Mouse (Mus musculus): Measurements from ENCODE around the gene Lrmp. TPM values are rescaled to one million over a fixed set of nuclear protein-coding genes. Genes with fewer than 3 reads are reported as not detected.

Lrmp gene
- polyA plus RNA-seq, 1 experiment: 0.04 TPM

DNA sequence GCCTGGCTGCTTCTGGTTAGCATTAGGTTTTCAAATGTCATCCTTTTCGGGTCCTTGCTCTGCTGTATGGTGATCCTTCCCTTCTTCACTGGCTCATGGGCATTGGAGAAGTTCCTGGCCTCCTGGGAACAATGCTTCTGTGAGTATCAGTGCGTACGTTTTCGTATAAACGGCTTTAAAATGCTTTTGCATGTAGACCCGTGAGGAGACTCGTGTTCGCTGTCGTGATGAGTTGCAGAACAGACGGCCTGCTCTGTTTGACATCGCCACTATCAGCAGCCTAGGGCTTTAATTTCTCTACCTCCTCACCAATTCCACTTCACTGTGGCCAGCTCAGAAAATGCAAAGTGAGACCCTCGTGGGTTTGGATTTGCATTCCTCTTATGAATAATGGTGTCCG lies 23.8 kb downstream of the Lrmp start:
- no peaks in the 10 kb centered on the region for H3K79me2 ChIP-seq (ENCODE audit: control insufficient read depth, insufficient read depth)
- H3K27me3 ChIP-seq (ENCODE audit: control insufficient read depth, insufficient read depth, insufficient read length): no peaks in the 10 kb centered on the region
- no peak overlapping the region for H3K4me2 ChIP-seq (ENCODE audit: low read depth)
- H3K4me3 ChIP-seq: no peak overlapping the region
- TF ChIP-seq MYOD1 (IDR thresholded peaks at IDR 0.05; ENCODE audit: control insufficient read depth in 1 of 3, insufficient read length in 2 of 3, low read depth in 2 of 3) (no peak), MAX (IDR thresholded peaks at IDR 0.05; ENCODE audit: low read depth) (no peak), USF1 (IDR thresholded peaks at IDR 0.05; ENCODE audit: low read depth) (no peak)
- no peaks in the 10 kb centered on the region for H3K36me3 ChIP-seq (ENCODE audit: control insufficient read depth, insufficient read depth)
- H3ac ChIP-seq (ENCODE audit: control insufficient read depth, insufficient read length): no peak overlapping the region

DNA sequence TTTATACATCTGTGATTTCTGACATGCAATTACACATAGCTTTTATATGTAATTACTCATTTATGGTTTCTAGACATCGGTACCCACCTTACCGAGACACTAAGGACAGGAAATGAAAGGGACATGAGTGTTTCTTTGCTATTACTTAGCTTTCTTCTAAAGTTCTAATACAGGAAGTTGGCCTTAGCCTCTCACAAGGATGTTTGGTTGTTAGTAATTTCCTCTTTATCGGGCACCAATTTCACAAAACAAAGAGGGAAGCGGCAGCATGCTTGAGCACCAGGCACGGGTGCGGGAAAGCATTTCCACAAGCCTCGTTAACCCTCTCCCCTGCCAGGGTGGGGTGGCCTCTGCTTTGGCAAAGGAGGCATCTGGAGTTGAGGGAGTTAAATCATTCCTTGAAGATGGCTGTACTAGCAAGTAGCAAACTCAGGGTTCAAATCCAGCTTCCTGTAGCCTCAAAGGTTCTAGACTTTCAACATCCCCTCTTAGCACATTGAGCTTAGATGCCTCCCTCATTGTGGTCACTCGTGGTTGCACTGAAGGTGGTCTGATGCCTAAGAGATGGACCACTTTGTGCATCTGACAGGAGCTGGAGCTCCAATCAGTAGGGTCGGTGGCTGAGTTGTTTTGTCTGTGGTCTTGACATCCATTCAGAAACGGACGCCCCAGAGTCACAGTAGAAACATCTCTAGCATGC lies 24.5 kb downstream of the Lrmp start:
- Histone ChIP-seq H3K36me3 (ENCODE audit: control insufficient read depth, insufficient read depth) (no peaks in the 10 kb centered on the region), H3ac (ENCODE audit: control insufficient read depth, insufficient read length) (no peak overlapping the region), H3K4me2 (ENCODE audit: low read depth) (no peak overlapping the region), H3K79me2 (ENCODE audit: control insufficient read depth, insufficient read depth) (no peaks in the 10 kb centered on the region), H3K27me3 (ENCODE audit: control insufficient read depth, insufficient read depth, insufficient read length) (no peaks in the 10 kb centered on the region), H3K4me3 (no peak overlapping the region)
- TF ChIP-seq CEBPB (IDR thresholded peaks at IDR 0.05; ENCODE audit: insufficient read depth, poor library complexity, severe bottlenecking): no peak
- TF ChIP-seq MAX (IDR thresholded peaks at IDR 0.05; ENCODE audit: low read depth): no peak
- no peak for TF ChIP-seq MYOD1 (IDR thresholded peaks at IDR 0.05; ENCODE audit: control insufficient read depth in 1 of 3, insufficient read length in 2 of 3, low read depth in 2 of 3)
- no peak for TF ChIP-seq SRF (IDR thresholded peaks at IDR 0.05; ENCODE audit: control insufficient read depth, insufficient read length, low read depth)
- no peak for TF ChIP-seq MYOG (IDR thresholded peaks at IDR 0.05; ENCODE audit: control insufficient read depth in 1 of 3, insufficient read depth in 1 of 3, insufficient read length in 2 of 3, low read depth in 2 of 3)
- no peak for TF ChIP-seq REST (IDR thresholded peaks at IDR 0.05; ENCODE audit: insufficient read depth, insufficient read length)
- TF ChIP-seq TCF12 (IDR thresholded peaks at IDR 0.05; ENCODE audit: insufficient read depth, poor library complexity, severe bottlenecking): no peak
- no peak for TF ChIP-seq POLR2A (IDR thresholded peaks at IDR 0.05; ENCODE audit: insufficient read length, low read depth)
- no peak for TF ChIP-seq E2F4 (IDR thresholded peaks at IDR 0.05; ENCODE audit: insufficient read depth)
- TF ChIP-seq TCF3 (IDR thresholded peaks at IDR 0.05; ENCODE audit: insufficient read length, low read depth): no peak
- TF ChIP-seq USF1 (IDR thresholded peaks at IDR 0.05; ENCODE audit: low read depth): no peak
- TF ChIP-seq POLR2AphosphoS2 (IDR thresholded peaks at IDR 0.05; ENCODE audit: insufficient read length, low read depth): no peak

- H3K4me2 ChIP-seq (ENCODE audit: low read depth): no peak overlapping the region
- H3K4me3 ChIP-seq: no peak overlapping the region
- no peaks in the 10 kb centered on the region for H3K27me3 ChIP-seq (ENCODE audit: control insufficient read depth, insufficient read depth, insufficient read length)
- no peak for TF ChIP-seq POLR2AphosphoS2 (IDR thresholded peaks at IDR 0.05; ENCODE audit: insufficient read length, low read depth)
- no peak for TF ChIP-seq POLR2A (IDR thresholded peaks at IDR 0.05; ENCODE audit: insufficient read length, low read depth)
- no peak for TF ChIP-seq MAX (IDR thresholded peaks at IDR 0.05; ENCODE audit: low read depth)
- TF ChIP-seq E2F4 (IDR thresholded peaks at IDR 0.05; ENCODE audit: insufficient read depth): no peak
- no peak for TF ChIP-seq MYOG (IDR thresholded peaks at IDR 0.05; ENCODE audit: control insufficient read depth in 1 of 3, insufficient read depth in 1 of 3, insufficient read length in 2 of 3, low read depth in 2 of 3)
- TF ChIP-seq MYOD1 (IDR thresholded peaks at IDR 0.05; ENCODE audit: control insufficient read depth in 1 of 3, insufficient read length in 2 of 3, low read depth in 2 of 3): no peak
- no peak for TF ChIP-seq TCF12 (IDR thresholded peaks at IDR 0.05; ENCODE audit: insufficient read depth, poor library complexity, severe bottlenecking)
- H3K36me3 ChIP-seq (ENCODE audit: control insufficient read depth, insufficient read depth): no peaks in the 10 kb centered on the region
- no peaks in the 10 kb centered on the region for H3K79me2 ChIP-seq (ENCODE audit: control insufficient read depth, insufficient read depth)
- no peak overlapping the region for H3ac ChIP-seq (ENCODE audit: control insufficient read depth, insufficient read length)
Observed at GRCm38 (mm10) chr6:145140706-145141105, 25.3 kb downstream of the Lrmp start.

- no peaks in the 10 kb centered on the region for H3K79me2 ChIP-seq (ENCODE audit: control insufficient read depth, insufficient read depth)
- H3K36me3 ChIP-seq (ENCODE audit: control insufficient read depth, insufficient read depth): no peaks in the 10 kb centered on the region
- TF ChIP-seq E2F4 (IDR thresholded peaks at IDR 0.05; ENCODE audit: insufficient read depth) (no peak), MYOG (IDR thresholded peaks at IDR 0.05; ENCODE audit: control insufficient read depth in 1 of 3, insufficient read depth in 1 of 3, insufficient read length in 2 of 3, low read depth in 2 of 3) (no peak), TCF12 (IDR thresholded peaks at IDR 0.05; ENCODE audit: insufficient read depth, poor library complexity, severe bottlenecking) (no peak)
- no peaks in the 10 kb centered on the region for H3K27me3 ChIP-seq (ENCODE audit: control insufficient read depth, insufficient read depth, insufficient read length)
- no peak overlapping the region for H3ac ChIP-seq (ENCODE audit: control insufficient read depth, insufficient read length)
- no peak overlapping the region for H3K4me3 ChIP-seq
- no peak overlapping the region for H3K4me2 ChIP-seq (ENCODE audit: low read depth)
Observed at GRCm38 (mm10) chr6:145141827-145142226, 26.4 kb downstream of the Lrmp start.

GRCm38 (mm10) chr6:145145173-145145572 lies 29.7 kb downstream of the Lrmp start:
- no peak overlapping the region for H3K4me2 ChIP-seq (ENCODE audit: low read depth)
- H3K36me3 ChIP-seq (ENCODE audit: control insufficient read depth, insufficient read depth): no peaks in the 10 kb centered on the region
- H3K4me3 ChIP-seq: no peak overlapping the region
- no peaks in the 10 kb centered on the region for H3K79me2 ChIP-seq (ENCODE audit: control insufficient read depth, insufficient read depth)
- no peaks in the 10 kb centered on the region for H3K27me3 ChIP-seq (ENCODE audit: control insufficient read depth, insufficient read depth, insufficient read length)
- no peak overlapping the region for H3ac ChIP-seq (ENCODE audit: control insufficient read depth, insufficient read length)
- TF ChIP-seq TCF12 (IDR thresholded peaks at IDR 0.05; ENCODE audit: insufficient read depth, poor library complexity, severe bottlenecking) (no peak), USF1 (IDR thresholded peaks at IDR 0.05; ENCODE audit: low read depth) (no peak), MAX (IDR thresholded peaks at IDR 0.05; ENCODE audit: low read depth) (no peak), CEBPB (IDR thresholded peaks at IDR 0.05; ENCODE audit: insufficient read depth, poor library complexity, severe bottlenecking) (no peak), E2F4 (IDR thresholded peaks at IDR 0.05; ENCODE audit: insufficient read depth) (no peak)
